Comparison of ENCODE assay signal across 11 mouse cellular contexts in the genomic region with DNA sequence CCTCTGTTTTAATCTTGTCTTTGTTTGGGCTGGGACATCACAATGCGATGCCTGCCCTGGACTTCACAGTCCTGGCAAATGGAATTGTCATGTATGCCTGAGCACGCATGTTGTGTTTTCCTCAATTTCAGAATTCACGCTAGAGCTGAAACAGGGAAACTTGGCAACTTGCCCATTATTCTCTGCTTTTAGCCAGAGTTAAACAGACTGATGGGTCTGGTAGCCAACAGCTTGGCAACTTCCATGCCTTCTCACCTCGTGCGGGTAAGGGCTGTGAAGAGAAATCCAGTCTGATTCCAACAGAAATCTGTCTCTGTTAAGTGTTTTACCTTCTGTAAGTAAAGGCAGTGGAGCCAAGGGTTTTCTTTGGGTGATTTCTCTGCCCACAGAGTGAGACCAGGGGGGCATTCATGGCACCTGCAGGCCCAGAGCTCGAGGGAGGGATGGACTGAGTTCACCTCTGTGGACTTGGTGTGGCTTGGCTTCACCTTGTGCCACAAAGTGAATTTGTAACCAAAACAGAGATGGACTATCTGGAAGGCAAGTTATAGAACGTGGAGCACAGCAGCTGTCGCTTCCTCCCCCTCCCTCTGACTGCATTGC. TPM values are rescaled to one million over a fixed set of nuclear protein-coding genes. Genes with fewer than 3 reads are reported as not detected.
DNase-seq lines count a peak whose midpoint lies in the region; ATAC-seq and TF ChIP-seq lines count a peak whose summit lies in the region.
"Had no signal": no experiment of that assay in that cellular context is flagged by ENCODE, and none has a peak within 500 bp of the region (broad histone marks: within the 10 kb centered on the region; RNA-seq: fewer than 3 reads in every experiment).

No protein-coding gene starts in this region.

- no peak overlapping the region for H3K9ac ChIP-seq in forebrain, postnatal 0 days

- no peak for TF ChIP-seq CTCF in kidney, adult 2 months (conservative IDR thresholded peaks at IDR 0.05; ENCODE audit: insufficient read depth, insufficient read length, low read depth, low read length)
- no peak for TF ChIP-seq CTCF in forebrain, postnatal 0 days (IDR thresholded peaks at IDR 0.05; ENCODE audit: low read depth)

- DNase-seq in kidney, adult 2 months: peak; percentile 74
- DNase-seq in kidney, adult 18-20 months: no peak
- DNase-seq in right cerebral cortex, postnatal 14 days: peak; percentile 16
- no peak for DNase-seq in right cerebral cortex, postnatal 25 days
- peak; percentile 91 for DNase-seq in forebrain, postnatal 0 days
- no peak for DNase-seq in T-cell, adult 2 months (ENCODE audit: low spot score)
- no peak for DNase-seq in yolk sac, embryonic 10.5 days (ENCODE audit: low spot score)
- DNase-seq in urinary bladder, postnatal 36 days (ENCODE audit: low spot score in 2 of 2): no peak
- DNase-seq: adrenal gland, adult 2 months had no signal

- no peak overlapping the region; the same call in 1 of the 2 replicates for H3K4me2 ChIP-seq in forebrain, postnatal 0 days (ENCODE audit: low read depth)
- H3K4me2 ChIP-seq: heart, embryonic 11.5 days had no signal

- H3K9me3 ChIP-seq in forebrain, postnatal 0 days (ENCODE audit: low read length): no peaks in the 10 kb centered on the region

- H3K27me3 ChIP-seq in kidney, adult 2 months (replicated peaks; ENCODE audit: control insufficient read depth, insufficient read depth, low read length): no peaks in the 10 kb centered on the region
- H3K27me3 ChIP-seq in forebrain, postnatal 0 days (ENCODE audit: insufficient read depth, low read length): no peaks in the 10 kb centered on the region

- H3K4me1 ChIP-seq in kidney, adult 2 months (ENCODE audit: control insufficient read depth, insufficient read depth, low read length): peaks cover 43% of the 10 kb centered on the region
- H3K4me1 ChIP-seq in forebrain, postnatal 0 days (ENCODE audit: insufficient read depth): peaks cover 35% of the 10 kb centered on the region

- no peak overlapping the region for H3K4me3 ChIP-seq in kidney, adult 2 months (ENCODE audit: insufficient read depth, low read depth, low read length)
- no peak overlapping the region for H3K4me3 ChIP-seq in forebrain, postnatal 0 days (ENCODE audit: low read depth, low read length)

- no peak overlapping the region for H3K27ac ChIP-seq in kidney, adult 2 months (ENCODE audit: insufficient read depth, low read depth, low read length)
- peak overlapping the region; percentile 82 for H3K27ac ChIP-seq in forebrain, postnatal 0 days (ENCODE audit: low read depth, low read length)

- 52% methylated on average over 8 of the region's 8 CpGs for WGBS in kidney, adult 2 months
- 24% methylated on average over 8 of the region's 8 CpGs for WGBS in forebrain, postnatal 0 days

- ATAC-seq in forebrain, postnatal 0 days: peak; percentile 74
- ATAC-seq: lung, postnatal 0 days had no signal

- no peak for TF ChIP-seq POLR2A in kidney, adult 2 months (IDR thresholded peaks at IDR 0.05; ENCODE audit: low read depth, low read length)

- no peaks in the 10 kb centered on the region for H3K36me3 ChIP-seq in kidney, adult 2 months (ENCODE audit: control insufficient read depth, insufficient read depth, low read length)
- H3K36me3 ChIP-seq in forebrain, postnatal 0 days (ENCODE audit: insufficient read depth): peaks cover 10% of the 10 kb centered on the region

RNA-seq across cellular contexts. Expression of a gene that starts 39.6 kb away (rescaled TPM):
- 92.2 and 98.3 TPM in 2 replicates for polyA plus RNA-seq in kidney, adult 2 months (2012; rRNA removed)
- 7.4 and 9.9 TPM in 2 replicates for total RNA-seq in forebrain, postnatal 0 days (2014; rRNA removed)
- polyA plus RNA-seq in forebrain, postnatal 0 days (2015; fragmentation: Nextera tagmentation; extraction: Ambion mirVana): 1.4 and 2.5 TPM in 2 replicates

RNA-seq across cellular contexts. Expression of a gene that starts 46.1 kb away (rescaled TPM):
- polyA plus RNA-seq in kidney, adult 2 months (2012; rRNA removed): 38.9 and 42.6 TPM in 2 replicates
- total RNA-seq in forebrain, postnatal 0 days (2014; rRNA removed): 120 and 122 TPM in 2 replicates
- polyA plus RNA-seq in forebrain, postnatal 0 days (2015; fragmentation: Nextera tagmentation; extraction: Ambion mirVana): 89.2 and 97.5 TPM in 2 replicates

RNA-seq across cellular contexts. Expression of a gene that starts 58.0 kb away (rescaled TPM):
- 3.3 and 4.5 TPM in 2 replicates for polyA plus RNA-seq in kidney, adult 2 months (2012; rRNA removed)
- total RNA-seq in forebrain, postnatal 0 days (2014; rRNA removed): 2.8 and 5.1 TPM in 2 replicates
- polyA plus RNA-seq in forebrain, postnatal 0 days (2015; fragmentation: Nextera tagmentation; extraction: Ambion mirVana): 2.0 and 2.6 TPM in 2 replicates

Comparison
In these comparisons a context has a peak if more than half of its experiments do, and no peak if none do; other contexts are left out.
1. DNase-seq: peak in kidney, adult 2 months (single experiment), right cerebral cortex, postnatal 14 days (single experiment) and forebrain, postnatal 0 days (single experiment); none in kidney, adult 18-20 months (single experiment), right cerebral cortex, postnatal 25 days (single experiment), T-cell, adult 2 months (single experiment), yolk sac, embryonic 10.5 days (single experiment) and urinary bladder, postnatal 36 days (0 of 2).
2. RNA of a gene that starts 39.6 kb away (polyA plus RNA-seq): 92.2 to 98.3 TPM in kidney, adult 2 months; 1.4 to 2.5 TPM in forebrain, postnatal 0 days; every median in the first group is over 10 times any median in the second.